Mouse (Mus musculus) ES-Bruce4 (cell line): ENCODE data around the gene Nrxn3.

ENCODE experiments used
- CTCF ChIP-seq: IDR thresholded peaks from one replicate; pipeline ENCODE4 v1.8.1; 2011; ENCODE audit warnings: low read depth, low read length
- EP300 ChIP-seq: IDR thresholded peaks from 2 replicates; pipeline ENCODE4 v1.6.1; 2011; ENCODE audit warnings: low read depth, low read length; ENCODE audit not compliant: insufficient read depth
- POLR2A ChIP-seq: IDR thresholded peaks from one replicate; pipeline ENCODE4 v1.8.1; 2011; ENCODE audit warnings: low read length; ENCODE audit not compliant: insufficient read depth

- no peak for TF ChIP-seq CTCF
- no peak for TF ChIP-seq EP300
- TF ChIP-seq POLR2A: no peak
These were observed 980.3 kb downstream of the Nrxn3 start for GRCm38 (mm10) chr12:89702931-89703330.
